Mouse (Mus musculus) kidney, adult 18-20 months (tissue): ENCODE data around the gene Tnfsf18.

Experiments
- DNase-seq: peaks from one replicate; pipeline ENCODE4 v3.0.0; 2021

Tnfsf18 gene

GRCm38 (mm10) chr1:161494343-161494742 lies at the start of gene Tnfsf18:
Gene Tnfsf18 (plus strand): TSS chr1:161494655.
- peak; percentile 72 for DNase-seq

- peak; percentile 3 for DNase-seq
Measured at GRCm38 (mm10) chr1:161444858-161445257, 49.6 kb upstream of the Tnfsf18 start.

GRCm38 (mm10) chr1:161451683-161452245 lies 42.7 kb upstream of the Tnfsf18 start:
- DNase-seq, result no peak

GRCm38 (mm10) chr1:161452250-161452649 lies 42.2 kb upstream of the Tnfsf18 start:
- no peak for DNase-seq

GRCm38 (mm10) chr1:161463388-161464085 lies 30.9 kb upstream of the Tnfsf18 start:
- DNase-seq, result peak; percentile 7

GRCm38 (mm10) chr1:161477221-161477620 lies 17.2 kb upstream of the Tnfsf18 start:
- no peak for DNase-seq

- no peak for DNase-seq
Measured at GRCm38 (mm10) chr1:161479854-161480253, 14.6 kb upstream of the Tnfsf18 start.

- no peak for DNase-seq
Measured at GRCm38 (mm10) chr1:161482211-161482610, 12.2 kb upstream of the Tnfsf18 start.

GRCm38 (mm10) chr1:161487069-161487468 lies 7.4 kb upstream of the Tnfsf18 start:
- no peak for DNase-seq

GRCm38 (mm10) chr1:161491766-161492165 lies 2.7 kb upstream of the Tnfsf18 start:
- no peak for DNase-seq

GRCm38 (mm10) chr1:161496866-161497645 lies 2.6 kb downstream of the Tnfsf18 start:
- no peak for DNase-seq

- no peak for DNase-seq
Measured at GRCm38 (mm10) chr1:161500114-161500810, 5.8 kb downstream of the Tnfsf18 start.

GRCm38 (mm10) chr1:161500811-161501146 lies 6.3 kb downstream of the Tnfsf18 start:
- no peak for DNase-seq

GRCm38 (mm10) chr1:161506317-161506716 lies 11.9 kb downstream of the Tnfsf18 start:
- DNase-seq, result no peak

- peak; percentile 25 for DNase-seq
Measured at GRCm38 (mm10) chr1:161507623-161508047, 13.2 kb downstream of the Tnfsf18 start.

GRCm38 (mm10) chr1:161517355-161517754 lies 22.9 kb downstream of the Tnfsf18 start:
- DNase-seq, result no peak

- no peak for DNase-seq
Measured at GRCm38 (mm10) chr1:161520223-161520622, 25.8 kb downstream of the Tnfsf18 start.

GRCm38 (mm10) chr1:161528173-161528572 lies 33.7 kb downstream of the Tnfsf18 start:
- no peak for DNase-seq

- no peak for DNase-seq
Measured at GRCm38 (mm10) chr1:161550596-161551095, 56.2 kb downstream of the Tnfsf18 start.

- DNase-seq, result no peak
Measured at GRCm38 (mm10) chr1:161552098-161552497, 57.6 kb downstream of the Tnfsf18 start.
